Mouse (Mus musculus): ENCODE measurements around the gene Neurog2. TPM values are rescaled to one million over a fixed set of nuclear protein-coding genes. Genes with fewer than 3 reads are reported as not detected.

The Neurog2 gene
- total RNA-seq (2012; rRNA removed) (not detected in 2 replicates), total RNA-seq (2014; rRNA removed) (not detected in 2 replicates), polyA plus RNA-seq (2012; ENCODE audit: insufficient read length, low read depth) (not detected in 2 replicates)

- no peaks in the 10 kb centered on the region for H3K36me3 ChIP-seq (replicated peaks in 1 of 2; ENCODE audit: control insufficient read depth in 1 of 2, insufficient read depth in 1 of 2, low read length in 1 of 2)
- H3K9ac ChIP-seq (ENCODE audit: insufficient read depth, low read depth) = no peak within 1 kb of the TSS
- DNase-seq (ENCODE audit: extremely low read depth) = no peak
- H3K27ac ChIP-seq (ENCODE audit: insufficient read depth, low read depth) = no peak within 1 kb of the TSS
- no peaks in the 10 kb centered on the region for H3K79me2 ChIP-seq (replicated peaks; ENCODE audit: control insufficient read depth, extremely low read depth, insufficient read depth, poor library complexity, severe bottlenecking)
- no peaks in the 10 kb centered on the region for H3K4me1 ChIP-seq (ENCODE audit: control insufficient read depth in 1 of 2, insufficient read depth in 2 of 2)
- in situ Hi-C loops (cut with MboI; ENCODE audit: low pct_ligation_motif_present, low pct_unique_long_range_greater_than_20kb, low sequenced_read_pairs) (loop anchor here (25.0 kb wide), 1 partner anchor 104 kb away; no protein-coding TSS in a partner anchor), dilution Hi-C loops (cut with MboI; ENCODE audit: extremely low pct_ligation_motif_present, extremely low pct_unique_long_range_greater_than_20kb, low sequenced_read_pairs) (no loop called here)
- H3K4me3 ChIP-seq (replicated peaks in 1 of 3; ENCODE audit: low read depth in 2 of 3, low read length in 2 of 3, poor library complexity in 1 of 3) = no peak within 1 kb of the TSS
- no peaks in the 10 kb centered on the region for H3K27me3 ChIP-seq (replicated peaks)
- peaks cover 13% of the 10 kb centered on the region for H3K9me3 ChIP-seq (replicated peaks; ENCODE audit: low read length)
- no peak within 1 kb of the TSS for H3K4me2 ChIP-seq (ENCODE audit: insufficient read depth, low read depth, poor library complexity, severe bottlenecking)
- no peak for TF ChIP-seq MYC (IDR thresholded peaks at IDR 0.05; ENCODE audit: low read depth, low read length)
- TF ChIP-seq E2F4 (IDR thresholded peaks at IDR 0.05; ENCODE audit: insufficient replicate concordance, low read depth, low read length) = no peak
- TF ChIP-seq GABPA (IDR thresholded peaks at IDR 0.05; ENCODE audit: insufficient replicate concordance, low read depth, low read length) = no peak
- TF ChIP-seq JUND (conservative IDR thresholded peaks at IDR 0.05; ENCODE audit: low read depth, low read length) = no peak
- TF ChIP-seq TCF12 (IDR thresholded peaks at IDR 0.05; ENCODE audit: low read depth, low read length) = no peak
- no peak for TF ChIP-seq ZC3H11A (IDR thresholded peaks at IDR 0.05; ENCODE audit: low read depth, low read length)
- no peak for TF ChIP-seq MEF2A (IDR thresholded peaks at IDR 0.05; ENCODE audit: borderline replicate concordance, low read depth, low read length)
- no peak for TF ChIP-seq POLR2AphosphoS2 (IDR thresholded peaks at IDR 0.05; ENCODE audit: low read depth, low read length)
- TF ChIP-seq JUN (IDR thresholded peaks at IDR 0.05; ENCODE audit: insufficient read depth, low read depth, low read length) = no peak
- no peak for TF ChIP-seq IRF4 (IDR thresholded peaks at IDR 0.05; ENCODE audit: low read depth, low read length)
- no peak for TF ChIP-seq ZKSCAN1 (IDR thresholded peaks at IDR 0.05; ENCODE audit: borderline replicate concordance, low read depth, low read length)
- TF ChIP-seq MXI1 (IDR thresholded peaks at IDR 0.05; ENCODE audit: low read depth, low read length) = no peak
- no peak for TF ChIP-seq USF1 (IDR thresholded peaks at IDR 0.05; ENCODE audit: low read depth, low read length)
- no peak for TF ChIP-seq KAT2A (IDR thresholded peaks at IDR 0.05; ENCODE audit: insufficient replicate concordance, low read length)
- TF ChIP-seq MAZ (IDR thresholded peaks at IDR 0.05; ENCODE audit: low read depth, low read length) = no peak
- TF ChIP-seq NRF1 (IDR thresholded peaks at IDR 0.05; ENCODE audit: low read depth, low read length) = no peak
- TF ChIP-seq ELF1 (IDR thresholded peaks at IDR 0.05; ENCODE audit: low read depth, low read length) = no peak
- no peak for TF ChIP-seq BHLHE40 (IDR thresholded peaks at IDR 0.05; ENCODE audit: low read depth, low read length)
These were observed at the start of gene Neurog2 for GRCm38 (mm10) chr3:127633080-127634032. TSS of gene Neurog2 (plus strand) at chr3:127633135.

Measured in CH12.LX (cell line).